Mouse (Mus musculus): Measurements from ENCODE around the gene Lrrc59.

The Lrrc59 gene

DNA sequence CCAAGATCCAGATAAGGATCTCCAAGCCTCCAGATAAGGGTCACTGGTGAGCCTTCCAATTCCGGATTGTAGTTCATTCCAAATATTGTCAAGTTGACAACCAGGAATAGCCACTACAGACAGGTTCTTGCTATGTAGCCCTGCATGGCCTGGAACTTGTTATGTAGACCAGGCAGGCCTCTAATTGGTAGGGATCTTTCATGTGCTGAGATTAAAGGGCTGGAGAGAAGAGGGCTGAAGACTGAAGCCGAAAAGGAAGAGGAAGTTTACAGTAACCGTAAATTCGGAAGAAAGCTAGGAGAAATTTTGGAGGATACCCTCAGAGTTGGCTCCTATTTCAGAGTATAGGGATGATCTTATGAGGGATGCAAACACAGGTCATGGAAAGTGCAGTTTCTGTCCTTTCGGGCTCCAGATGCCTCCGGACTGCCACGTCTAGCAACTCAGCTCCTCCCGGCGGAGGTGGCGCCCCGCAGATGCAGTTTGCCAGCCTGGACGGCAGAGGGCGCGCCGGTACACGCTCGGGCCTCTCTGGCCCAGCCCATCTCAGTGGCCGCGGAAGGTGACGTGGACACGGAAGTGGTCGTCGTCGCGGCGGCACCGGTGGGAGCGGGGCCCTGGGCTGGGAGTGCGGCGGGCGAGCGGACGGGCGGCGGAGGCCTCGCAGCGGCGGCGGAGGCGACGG, at the start of gene Lrrc59:
Lrrc59 (plus strand) TSS at position 569 of the 685 bp plus-strand sequence.
- DNase-seq: peak; percentile 95

DNA sequence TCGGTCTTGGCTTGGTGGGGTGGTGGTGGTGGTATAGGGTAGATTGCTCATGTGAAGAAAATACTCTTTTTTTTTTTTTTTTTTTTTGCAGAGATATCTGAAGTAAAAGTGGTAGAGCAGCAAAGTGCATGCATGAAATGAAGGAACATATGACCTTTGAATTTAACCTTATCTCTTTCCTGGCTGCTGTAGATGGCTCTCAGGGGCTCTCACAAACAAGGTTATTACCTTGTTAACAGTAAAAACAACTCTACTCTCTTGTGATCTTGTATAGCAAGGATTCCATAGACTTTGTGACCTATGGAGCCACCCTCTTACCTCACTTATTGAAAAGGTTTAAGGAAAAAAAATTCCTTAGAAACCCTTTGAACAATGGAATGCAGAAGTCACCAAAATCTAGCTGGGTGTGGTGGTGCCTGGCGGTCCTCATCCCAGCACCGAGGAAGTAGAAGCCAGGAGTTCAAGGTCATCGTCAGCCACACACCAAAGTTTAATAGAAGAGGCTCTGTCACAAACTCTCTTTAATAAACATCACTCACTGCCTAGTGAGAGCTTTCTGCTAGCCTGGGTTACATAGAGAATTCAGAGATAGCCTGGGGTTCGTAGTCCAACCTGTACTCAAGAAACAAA, 49.3 kb upstream of the Lrrc59 start:
- DNase-seq: no peak

DNA sequence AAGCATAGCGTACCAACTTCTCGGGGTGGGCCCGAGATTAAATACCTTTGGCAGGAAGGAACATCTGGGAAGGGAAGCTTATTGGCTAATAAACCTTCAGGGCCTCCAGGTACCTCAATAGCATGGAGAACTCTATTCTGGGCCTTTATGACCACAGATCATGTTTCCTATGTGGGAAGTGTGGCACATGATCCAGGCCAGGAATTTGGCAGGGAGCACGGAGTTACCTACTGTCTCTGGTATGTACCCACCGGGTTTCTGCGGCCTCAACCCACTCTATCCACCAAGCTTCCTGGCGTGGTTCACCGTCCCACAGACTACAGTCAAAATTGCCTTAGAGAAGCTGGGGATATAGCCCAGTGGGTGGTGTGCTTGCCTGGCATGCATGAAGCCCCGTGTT, 44.5 kb upstream of the Lrrc59 start:
- no peak for DNase-seq

DNA sequence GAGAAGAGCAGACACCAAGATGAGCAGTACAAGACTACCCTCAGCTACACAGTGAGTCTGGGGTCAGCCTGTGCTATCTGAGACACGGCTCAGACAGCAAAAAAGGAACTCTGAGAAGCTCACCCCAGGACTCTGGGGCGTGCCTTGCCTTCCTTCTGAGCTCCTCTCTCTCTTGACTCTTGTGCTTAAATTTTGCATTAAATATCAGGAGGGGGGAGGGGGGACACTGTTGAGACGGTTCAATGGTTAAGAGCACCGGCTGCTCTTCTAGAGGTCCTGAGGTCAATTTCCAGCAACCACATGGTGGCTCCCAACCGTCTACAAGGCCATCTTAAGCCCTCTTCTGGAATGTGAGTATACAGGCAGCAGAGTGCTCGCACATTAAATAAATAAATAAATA, 42.1 kb upstream of the Lrrc59 start:
- DNase-seq: no peak

DNA sequence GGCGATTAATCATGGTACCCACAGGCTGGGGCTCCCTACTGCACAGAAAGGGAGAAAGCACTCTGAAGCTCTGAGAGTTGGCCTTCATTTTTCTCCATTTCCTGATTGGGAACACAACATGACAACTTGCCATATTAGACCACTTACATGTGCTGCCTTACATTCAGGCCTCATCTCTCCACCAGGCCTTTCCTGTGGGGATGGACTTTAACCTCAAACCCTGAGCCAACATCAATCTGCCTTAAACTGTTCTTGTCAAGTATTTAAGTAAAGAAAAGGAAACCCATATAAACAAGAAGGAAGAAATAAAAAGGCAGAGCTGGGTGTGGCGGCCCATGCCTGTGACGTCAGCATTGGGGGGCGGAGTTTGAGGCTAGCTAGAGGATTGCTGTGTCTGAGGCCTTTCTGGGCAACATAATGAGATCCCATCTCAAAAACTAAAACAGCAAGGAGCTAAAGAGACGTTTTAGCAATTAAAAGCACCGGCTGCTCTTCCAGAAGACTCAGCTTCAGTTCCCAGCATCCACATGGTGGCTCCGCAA, 33.2 kb upstream of the Lrrc59 start:
- DNase-seq: peak; percentile 30

DNA sequence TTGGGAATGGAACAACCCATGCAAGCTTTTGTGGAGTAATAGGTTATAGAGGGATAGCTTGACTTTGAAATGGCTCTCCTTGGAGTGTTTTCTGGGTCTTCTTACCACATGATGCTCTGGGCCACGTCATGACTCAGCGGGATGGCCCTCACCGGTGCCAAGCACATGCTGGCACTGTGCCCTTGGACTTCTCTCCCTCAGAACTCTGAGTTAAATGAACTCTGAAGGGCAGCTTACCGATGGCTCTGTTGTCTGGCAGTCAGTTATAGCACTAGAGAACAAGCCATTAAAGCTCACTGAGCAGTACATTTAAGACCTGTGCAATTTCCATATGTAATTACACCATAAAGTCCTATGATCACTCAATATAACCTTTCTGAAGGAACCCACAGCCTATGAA, 32.2 kb upstream of the Lrrc59 start:
- peak; percentile 94 for DNase-seq

DNA sequence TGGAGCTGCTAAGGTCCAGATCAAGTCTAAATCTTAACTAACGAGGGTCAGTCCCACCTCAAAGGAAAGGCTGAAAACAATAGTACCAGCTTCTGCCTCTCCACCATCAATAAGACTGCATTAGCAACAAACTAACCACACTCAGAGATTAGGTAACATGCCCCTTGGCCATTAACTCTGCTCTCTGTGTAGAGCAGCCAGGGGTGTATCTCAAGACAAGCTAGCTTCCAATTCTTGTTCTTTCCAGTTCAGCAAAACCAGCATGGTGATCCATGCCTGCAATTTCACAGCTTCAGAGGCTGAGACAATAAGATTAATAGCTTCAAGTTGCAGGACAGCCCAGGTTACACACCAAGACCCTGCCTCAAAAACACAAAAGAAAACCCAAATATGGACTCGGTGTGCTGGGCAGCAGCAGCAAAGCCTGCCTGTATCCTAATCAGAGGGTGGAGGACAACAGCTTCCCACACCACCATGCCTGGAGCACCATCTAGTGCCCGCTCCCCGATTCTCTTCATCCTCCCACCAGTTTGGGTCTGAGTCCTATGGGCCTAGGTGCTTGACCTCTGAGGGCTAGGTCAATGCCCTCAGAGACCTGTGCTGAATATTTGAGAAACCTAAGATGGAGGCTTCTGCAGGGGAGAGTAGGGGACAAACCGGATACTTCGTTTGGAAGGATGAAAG, 31.0 kb upstream of the Lrrc59 start:
- no peak for DNase-seq

DNA sequence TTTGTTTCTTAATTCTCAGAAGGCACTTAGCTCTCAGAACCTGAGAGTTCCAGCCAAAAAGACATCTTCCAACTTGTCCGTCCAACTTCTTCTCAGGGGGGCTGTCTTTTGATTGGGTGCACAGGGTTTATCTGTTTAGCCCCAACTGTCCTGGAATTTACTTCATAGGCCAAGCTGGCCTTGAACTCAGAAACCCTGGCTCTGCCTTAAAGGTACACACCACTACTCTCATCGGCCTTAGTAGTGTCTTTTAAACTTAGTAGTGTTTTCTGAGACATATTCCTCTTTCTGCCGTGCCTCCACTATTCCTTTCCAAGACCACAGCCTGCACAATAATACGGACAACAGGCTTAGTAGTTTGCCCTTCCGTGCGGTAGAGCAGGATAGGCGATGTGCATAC, 29.1 kb upstream of the Lrrc59 start:
- no peak for DNase-seq

DNA sequence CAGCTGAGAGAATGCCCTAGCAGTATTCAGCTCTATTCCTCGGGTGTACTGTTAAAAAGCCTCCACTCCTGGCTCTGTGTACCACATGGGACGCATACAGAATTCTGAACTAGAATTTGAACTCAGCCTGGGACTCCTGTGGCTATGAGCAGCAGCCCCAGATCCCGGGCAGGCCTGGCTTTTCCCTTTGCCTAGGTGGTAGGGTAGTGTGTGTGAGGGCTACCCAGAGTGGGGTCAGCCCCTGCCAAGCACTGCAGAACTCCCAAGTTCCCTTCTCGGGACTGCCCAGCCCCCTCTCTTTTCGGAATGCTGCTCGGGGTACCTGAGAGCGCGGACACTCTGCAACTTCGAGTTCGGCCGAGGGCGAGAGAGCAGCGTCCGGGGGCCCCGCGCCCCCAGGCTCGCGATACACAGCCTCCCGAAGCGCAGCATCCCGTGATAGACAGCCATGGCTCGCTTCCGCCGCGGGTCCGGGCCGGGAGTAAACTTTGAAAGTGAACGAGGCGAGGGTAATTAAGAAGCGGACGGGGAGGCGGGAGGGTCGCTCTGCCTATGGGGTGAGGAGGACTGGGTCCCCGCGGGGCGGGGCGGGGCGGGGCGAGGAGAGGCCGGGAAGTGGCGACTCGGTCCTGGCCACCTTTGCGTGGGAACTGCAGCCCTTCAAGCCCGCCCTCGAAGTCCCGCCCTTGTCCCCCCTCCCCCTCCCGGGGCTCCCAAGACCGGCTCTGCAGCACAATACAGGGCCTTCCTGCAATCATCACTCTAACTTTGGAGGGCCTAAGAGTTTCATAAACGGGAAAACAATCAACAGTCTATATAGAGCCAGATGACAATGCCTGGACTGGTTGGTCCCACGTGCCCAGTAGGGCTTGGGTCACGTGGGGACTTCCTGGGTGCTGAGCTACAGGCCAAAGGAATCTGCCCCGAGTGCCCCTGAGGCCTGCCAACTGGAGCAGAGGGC, 28.0 kb upstream of the Lrrc59 start, which contains the start of gene Acsf2:
Acsf2 (minus strand) TSS at position 551 of the 961 bp plus-strand sequence.
- DNase-seq: peak; percentile 76

DNA sequence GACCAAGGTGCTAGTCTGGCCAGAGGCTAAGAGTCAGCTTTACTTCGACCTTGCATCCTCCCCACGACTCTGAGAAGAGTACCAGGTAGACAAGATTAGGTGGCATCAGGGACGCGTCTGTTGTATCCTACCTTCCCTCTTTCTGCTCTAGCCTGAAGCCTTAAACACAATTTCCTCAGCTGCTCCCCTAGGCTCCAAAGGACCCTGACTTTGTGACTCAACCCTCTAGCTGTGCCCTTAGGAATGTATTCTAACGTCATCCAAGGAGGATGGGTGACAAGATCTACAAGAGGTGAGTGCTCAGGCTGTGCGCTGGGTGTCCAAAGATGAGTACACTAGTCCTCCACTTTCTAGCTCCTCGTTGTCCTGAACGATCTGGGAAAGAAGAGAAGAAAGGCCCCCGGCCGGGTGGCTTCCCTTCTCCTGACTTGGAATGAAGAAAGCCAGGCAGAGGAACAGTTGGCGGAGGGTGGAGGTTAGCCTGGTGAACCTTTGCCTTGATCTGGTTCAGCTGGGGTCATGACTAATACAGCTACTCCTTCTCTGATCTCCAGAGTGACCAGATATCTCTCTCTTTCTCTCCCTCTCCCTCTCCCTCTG, 27.1 kb upstream of the Lrrc59 start:
- no peak for DNase-seq

DNA sequence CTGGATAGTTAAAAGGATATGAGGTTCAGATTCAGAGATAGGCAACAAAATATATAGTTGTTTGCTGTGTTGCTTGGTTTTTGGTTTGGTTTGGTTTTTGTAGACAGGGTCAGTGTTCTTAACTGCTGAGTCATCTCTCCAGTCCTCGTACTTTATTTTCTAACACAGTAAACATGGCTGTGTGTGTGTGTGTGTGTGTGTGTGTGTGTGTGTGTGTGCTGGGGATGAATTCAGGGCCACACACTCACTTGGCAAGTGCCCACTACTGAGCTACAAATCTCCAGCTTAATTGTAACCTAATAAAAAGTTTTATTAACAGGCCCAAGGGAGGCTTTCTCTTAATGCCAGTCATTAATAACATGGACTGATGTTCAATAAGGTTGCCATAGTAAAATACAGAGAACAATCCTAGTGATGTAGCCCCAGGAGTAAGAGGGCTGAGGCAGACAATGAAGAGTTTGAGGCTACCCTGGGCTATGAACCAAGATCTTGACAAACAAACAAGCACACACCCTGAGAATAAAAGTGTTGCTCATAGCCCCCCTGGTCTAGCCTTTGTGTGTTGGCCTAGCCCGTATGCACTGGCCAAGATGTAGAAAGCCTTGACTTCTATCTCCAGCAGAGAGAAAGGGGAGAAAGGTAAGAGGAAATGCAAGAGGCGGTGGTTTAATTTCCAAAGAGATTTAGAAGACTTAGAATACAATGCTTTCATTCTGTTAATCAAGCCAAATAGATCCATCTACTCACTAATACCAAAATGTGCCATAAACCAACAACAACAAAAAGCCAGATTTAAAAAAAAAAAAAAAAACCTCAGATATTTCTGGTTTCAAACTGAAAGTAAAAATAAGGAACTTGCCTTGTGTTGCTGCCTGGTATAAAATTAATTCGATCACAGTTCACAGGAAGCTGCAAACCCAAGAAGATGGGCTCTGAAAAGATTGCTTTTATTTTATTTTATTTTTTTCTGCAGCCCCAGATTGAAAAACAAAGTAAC, 18.5 kb upstream of the Lrrc59 start:
- no peak for DNase-seq

DNA sequence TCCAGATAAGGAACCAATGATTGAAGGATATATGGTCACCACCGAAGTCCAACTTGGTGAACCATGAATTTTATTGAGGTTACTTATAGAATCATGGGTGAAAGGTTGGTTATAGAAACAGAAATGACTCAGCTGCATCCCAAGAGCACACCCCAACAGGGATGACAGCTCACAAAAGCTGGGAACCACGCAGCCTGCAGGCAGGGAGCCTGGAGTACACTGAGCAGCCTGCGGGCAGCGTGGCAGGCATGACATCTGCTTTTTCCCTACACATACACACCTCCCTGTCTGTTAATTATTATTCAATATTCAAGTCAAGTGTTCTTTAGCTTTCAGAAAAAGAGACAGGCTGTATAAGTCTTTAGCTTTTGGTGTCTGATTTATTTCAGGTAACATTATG, 15.0 kb upstream of the Lrrc59 start:
- DNase-seq: no peak

DNA sequence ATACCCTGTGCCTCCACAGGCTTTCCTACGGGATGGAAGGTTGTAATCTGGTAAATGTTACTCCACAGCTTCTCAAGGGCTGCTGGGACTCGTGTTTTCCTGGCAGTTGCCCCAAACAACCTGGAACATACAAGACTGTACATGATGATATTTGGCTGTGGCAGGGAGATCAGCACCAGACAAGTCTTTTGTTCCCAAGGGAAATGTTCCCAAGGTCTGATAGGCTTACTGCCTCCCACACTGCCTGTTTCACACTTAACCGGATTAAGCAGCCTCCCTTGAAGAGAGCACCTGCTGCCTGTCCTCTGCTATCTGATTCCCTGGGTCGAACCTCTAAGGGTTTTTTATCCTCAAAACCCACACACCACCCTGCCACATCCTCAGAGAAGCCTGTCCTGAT, 14.1 kb upstream of the Lrrc59 start:
- no peak for DNase-seq

DNA sequence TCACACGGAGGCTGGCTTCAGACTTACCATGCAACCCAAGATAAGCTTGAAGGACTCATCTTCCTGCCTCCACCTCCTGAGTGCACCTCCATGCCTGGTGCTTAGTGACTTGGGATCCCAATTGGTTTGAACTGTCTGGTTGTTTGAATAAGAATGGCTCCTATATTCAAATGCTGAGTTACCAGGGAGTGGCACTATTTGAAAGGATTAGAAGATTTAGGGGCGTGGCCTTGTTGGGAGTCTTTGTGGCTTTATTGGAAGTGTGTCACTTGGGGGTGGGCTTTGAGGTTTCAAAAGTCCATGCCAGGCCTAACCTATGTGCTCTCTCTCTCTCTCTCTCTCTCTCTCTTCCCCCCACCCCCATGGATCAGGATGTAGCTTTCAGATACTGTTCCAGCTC, 11.9 kb upstream of the Lrrc59 start:
- DNase-seq: no peak

DNA sequence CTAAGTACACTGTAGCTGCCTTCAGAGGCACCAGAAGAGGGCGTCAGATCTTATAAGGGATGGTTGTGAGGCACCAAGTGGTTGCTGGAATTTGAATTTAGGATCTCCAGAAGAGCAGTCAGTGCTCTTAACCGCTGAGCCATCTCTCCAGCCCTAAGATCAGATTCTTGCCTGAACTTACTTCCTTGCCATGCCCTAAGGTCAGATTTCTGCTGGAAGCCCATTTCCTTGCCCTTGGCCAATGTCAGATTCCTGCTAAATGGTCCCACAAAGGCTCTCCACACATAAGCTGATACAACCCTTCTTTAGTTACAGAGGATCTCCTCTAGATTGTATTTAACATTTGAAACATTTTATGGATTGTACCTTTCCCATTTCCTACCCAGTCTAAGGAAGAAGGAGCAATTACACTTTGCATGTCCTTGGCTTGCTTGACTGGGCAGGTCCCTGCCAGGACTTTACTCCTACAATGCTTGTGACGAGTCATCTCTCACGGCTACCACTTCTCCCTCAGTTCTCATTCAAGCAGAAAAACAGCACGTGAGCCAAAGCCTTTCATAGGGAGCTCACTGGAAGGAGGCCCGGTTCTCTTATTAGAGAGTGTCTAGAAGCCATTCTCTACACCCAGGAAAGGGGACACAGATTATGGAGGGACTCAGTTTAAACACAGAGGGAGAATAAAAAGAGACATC, 8.7 kb upstream of the Lrrc59 start:
- peak; percentile 37 for DNase-seq

DNA sequence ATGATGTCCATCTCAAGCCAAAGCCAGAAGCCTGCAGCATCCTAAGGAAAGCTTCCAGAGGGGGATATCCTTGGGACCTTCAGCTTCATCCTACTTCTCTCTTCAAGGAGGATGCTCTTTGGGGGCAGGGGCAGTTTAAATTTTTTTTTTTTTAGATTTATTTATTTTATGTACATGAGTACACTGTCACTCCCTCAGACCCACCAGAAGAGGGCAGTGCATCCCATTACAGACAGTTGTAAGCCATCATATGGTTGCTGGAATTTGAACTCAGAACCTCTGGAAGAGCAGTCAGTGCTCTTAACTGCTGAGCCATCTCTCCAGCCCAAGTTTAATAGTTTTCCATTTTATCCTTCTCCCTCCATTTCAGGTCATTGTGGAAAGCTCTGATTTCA, 8.1 kb upstream of the Lrrc59 start:
- no peak for DNase-seq

DNA sequence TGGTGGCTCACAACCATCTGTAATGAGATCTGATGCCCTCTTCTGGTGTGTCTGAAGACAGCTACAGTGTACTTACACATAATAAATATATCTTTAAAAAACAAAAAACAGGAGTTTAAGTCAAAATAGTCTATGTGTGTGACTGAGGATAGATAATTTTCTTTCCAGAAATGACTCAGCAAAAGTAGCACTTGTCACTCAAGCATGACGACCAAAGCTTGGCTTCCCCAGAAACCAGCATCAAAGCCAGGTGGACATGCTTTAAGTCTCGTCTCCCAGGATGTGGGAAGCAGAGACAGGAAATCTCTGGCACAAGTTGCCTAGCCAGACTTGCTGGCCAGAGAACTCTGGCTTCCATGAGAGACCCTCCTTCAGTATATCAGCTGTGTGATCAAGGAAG, 7.4 kb upstream of the Lrrc59 start:
- no peak for DNase-seq

DNA sequence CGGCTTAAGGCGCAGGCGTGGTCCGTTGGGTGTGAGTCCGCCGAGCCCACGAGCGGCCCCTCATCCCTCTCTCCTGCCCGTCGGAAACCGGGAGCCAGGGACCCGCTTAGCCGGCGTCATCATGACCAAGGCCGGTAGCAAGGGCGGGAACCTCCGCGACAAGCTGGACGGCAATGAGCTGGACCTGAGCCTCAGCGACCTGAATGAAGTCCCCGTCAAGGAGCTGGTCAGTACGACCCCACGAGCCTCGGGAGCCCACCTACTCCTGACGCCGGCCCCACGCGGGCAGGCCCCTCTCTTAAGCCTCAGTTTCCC, 274 bp downstream of the Lrrc59 start:
- DNase-seq: no peak

DNA sequence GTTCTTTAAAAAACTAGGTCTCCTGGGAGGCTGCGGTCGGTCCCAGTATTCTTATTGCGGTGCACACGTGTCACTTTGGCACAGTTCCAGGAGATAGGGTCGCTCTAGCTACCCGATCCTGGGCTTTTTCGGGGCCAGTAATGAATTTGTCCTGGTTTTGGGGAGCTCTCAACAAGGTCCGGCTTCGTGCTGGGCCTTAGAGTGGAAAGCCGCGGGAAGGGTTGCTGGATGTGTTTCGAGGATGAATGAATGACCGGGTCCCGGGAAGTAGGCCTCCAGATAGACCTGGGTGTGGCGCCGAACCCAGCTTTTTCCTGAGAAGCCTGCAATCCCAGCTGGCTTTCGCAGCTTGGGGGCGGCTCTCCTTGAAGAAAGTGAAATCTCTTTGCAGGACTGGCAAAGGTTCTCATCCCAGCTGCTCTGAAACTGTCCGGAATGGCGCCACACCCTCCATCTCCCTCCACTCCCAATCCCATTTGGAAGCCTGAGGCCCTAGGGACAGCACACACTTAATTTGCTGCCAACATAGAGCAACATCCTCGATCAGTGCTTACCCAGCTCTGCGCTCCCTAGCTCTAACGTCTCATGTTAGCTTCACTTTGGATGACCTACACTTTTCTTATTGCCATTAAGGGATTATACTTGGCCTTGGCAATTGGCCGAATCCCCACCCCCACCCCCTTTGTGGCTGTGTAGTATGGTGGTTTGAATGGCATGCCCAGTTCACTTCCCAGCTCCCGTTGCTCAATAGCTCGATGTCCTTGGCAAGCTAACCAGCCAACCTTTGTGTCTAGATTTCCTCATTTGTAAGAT, 838 bp downstream of the Lrrc59 start:
- peak; percentile 28 for DNase-seq

DNA sequence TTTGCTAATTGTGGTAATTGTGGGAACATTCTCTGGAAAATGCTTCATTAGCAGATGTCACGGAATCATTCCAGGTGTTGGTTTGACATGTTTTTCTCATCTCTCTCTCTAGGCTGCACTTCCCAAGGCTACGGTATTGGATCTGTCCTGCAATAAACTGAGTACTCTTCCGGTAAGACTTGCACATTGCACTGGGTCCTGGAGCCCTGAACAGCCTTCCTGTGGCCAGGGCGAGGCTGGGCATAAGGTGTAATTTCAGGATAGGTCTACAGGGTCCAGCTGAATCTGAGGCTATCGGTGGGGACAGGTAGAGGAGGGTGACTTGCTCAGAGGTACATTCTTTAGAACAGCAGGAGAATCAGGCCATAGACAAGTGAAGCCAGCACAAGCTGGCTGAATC, 2.4 kb downstream of the Lrrc59 start:
- DNase-seq: no peak

All from kidney, adult 9 months (tissue).